Mouse (Mus musculus) G1E (cell line): ENCODE data around the gene Gm28230.

Source experiments
- CTCF ChIP-seq: IDR thresholded peaks from 2 replicates; pipeline ENCODE4 v1.5.1; 2012; ENCODE audit warnings: low read depth, low read length, inconsistent platforms, mixed read lengths
- GATA1 ChIP-seq: IDR thresholded peaks from 2 replicates; pipeline ENCODE4 v1.6.1; 2012; ENCODE audit warnings: borderline replicate concordance, low read length, inconsistent platforms, mixed read lengths
- GATA2 ChIP-seq: IDR thresholded peaks from 2 replicates; pipeline ENCODE4 v1.6.1; 2012; ENCODE audit warnings: low read depth, low read length, inconsistent platforms, borderline replicate concordance
- POLR2AphosphoS5 ChIP-seq: IDR thresholded peaks from 2 replicates; pipeline ENCODE4 v1.6.1; 2012; ENCODE audit warnings: low read depth, low read length, inconsistent platforms; ENCODE audit not compliant: insufficient replicate concordance

GRCm38 (mm10) chr2:74704393-74704998 lies 22.0 kb upstream of the Gm28230 start, which contains the start of gene Hoxd8:
- TF ChIP-seq POLR2AphosphoS5: no peak
- no peak for TF ChIP-seq CTCF
- no peak for TF ChIP-seq GATA2
- TF ChIP-seq GATA1: no peak
